ENCODE assay signal across 23 mouse cellular contexts in the genomic region with DNA sequence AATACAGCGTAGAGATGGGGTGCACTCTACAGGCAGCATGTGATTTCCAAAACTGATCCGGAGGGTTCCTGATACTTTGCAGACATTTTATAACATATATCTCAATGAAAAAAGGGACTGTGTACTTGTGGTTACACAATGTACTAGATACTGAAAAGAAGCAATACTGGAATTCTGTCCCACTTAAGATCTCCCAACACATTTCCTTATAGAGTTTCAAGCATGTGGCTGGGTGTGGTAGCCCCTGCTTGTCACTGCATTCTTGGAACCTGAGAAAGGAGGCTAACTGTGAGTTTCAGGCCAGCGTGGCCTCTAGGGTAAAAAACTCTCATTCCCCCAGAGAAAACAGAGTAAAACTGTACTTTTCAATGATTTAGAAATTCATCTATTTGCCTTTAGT. TPM values are rescaled to one million over a fixed set of nuclear protein-coding genes. Genes with fewer than 3 reads are reported as not detected.
DNase-seq lines count a peak whose midpoint lies in the region; ATAC-seq and TF ChIP-seq lines count a peak whose summit lies in the region.
"Had no signal": no experiment of that assay in that cellular context is flagged by ENCODE, and none has a peak within 500 bp of the region (broad histone marks: within the 10 kb centered on the region; RNA-seq: fewer than 3 reads in every experiment).

No protein-coding gene starts in this region.

- 85% methylated on average over 3 of the region's 3 CpGs for WGBS in heart, embryonic 10.5 days
- 76% methylated on average over 3 of the region's 3 CpGs for whole genome bisulfite sequencing in lung, embryonic 16.5 days
- WGBS in stomach, embryonic 16.5 days = 78% methylated on average over 3 of the region's 3 CpGs
- WGBS in stomach, postnatal 0 days = 71% methylated on average over 3 of the region's 3 CpGs

- no peak overlapping the region for H3K4me3 ChIP-seq in heart, embryonic 10.5 days
- H3K4me3 ChIP-seq in lung, embryonic 16.5 days (ENCODE audit: low read length) = no peak overlapping the region
- H3K4me3 ChIP-seq in stomach, embryonic 16.5 days (replicated peaks; ENCODE audit: low read length) = no peak overlapping the region
- H3K4me3 ChIP-seq in stomach, postnatal 0 days (ENCODE audit: low read depth, low read length) = no peak overlapping the region
- H3K4me3 ChIP-seq: embryonic facial prominence, embryonic 12.5 days; embryonic facial prominence, embryonic 15.5 days; heart, adult 2 months; heart, embryonic 13.5 days; hindbrain, embryonic 12.5 days; hindbrain, embryonic 15.5 days had no signal

- no peaks in the 10 kb centered on the region for H3K9me3 ChIP-seq in heart, embryonic 10.5 days
- no peaks in the 10 kb centered on the region for H3K9me3 ChIP-seq in lung, embryonic 16.5 days (ENCODE audit: control insufficient read depth, low read length)
- no peaks in the 10 kb centered on the region for H3K9me3 ChIP-seq in stomach, embryonic 16.5 days (replicated peaks; ENCODE audit: control insufficient read depth, low read length)
- no peaks in the 10 kb centered on the region for H3K9me3 ChIP-seq in stomach, postnatal 0 days (ENCODE audit: control insufficient read depth, low read length)
- H3K9me3 ChIP-seq: embryonic facial prominence, embryonic 12.5 days; embryonic facial prominence, embryonic 15.5 days; heart, embryonic 13.5 days; hindbrain, embryonic 12.5 days; hindbrain, embryonic 15.5 days had no signal

- no peak for TF ChIP-seq EP300 in stomach, postnatal 0 days (optimal IDR thresholded peaks at IDR 0.05)

- ATAC-seq in lung, embryonic 16.5 days (ENCODE audit: low read depth) = peak; percentile 51
- no peak for ATAC-seq in stomach, embryonic 16.5 days (ENCODE audit: insufficient read depth, low FRiP score)
- ATAC-seq in stomach, postnatal 0 days (ENCODE audit: low FRiP score, low TSS enrichment) = no peak
- ATAC-seq: CD4-positive, CD25-positive, alpha-beta regulatory T cell, adult 4 months; forebrain, embryonic 14.5 days; forebrain, postnatal 0 days had no signal

- H3K27me3 ChIP-seq in heart, embryonic 10.5 days (ENCODE audit: insufficient read depth, poor library complexity, severe bottlenecking) = no peaks in the 10 kb centered on the region
- no peaks in the 10 kb centered on the region for H3K27me3 ChIP-seq in lung, embryonic 16.5 days (ENCODE audit: control insufficient read depth, insufficient read depth, low read depth, low read length)
- no peaks in the 10 kb centered on the region for H3K27me3 ChIP-seq in stomach, embryonic 16.5 days (ENCODE audit: control insufficient read depth, insufficient read depth, low read length)
- no peaks in the 10 kb centered on the region for H3K27me3 ChIP-seq in stomach, postnatal 0 days (ENCODE audit: control insufficient read depth, insufficient read depth, low read length)
- H3K27me3 ChIP-seq: embryonic facial prominence, embryonic 12.5 days; embryonic facial prominence, embryonic 15.5 days; heart, embryonic 13.5 days; hindbrain, embryonic 12.5 days; hindbrain, embryonic 15.5 days had no signal

- H3K27ac ChIP-seq in heart, embryonic 10.5 days = 0 out of 2 replicates have a peak overlapping the region, but pooled peaks have one; percentile 30
- peak overlapping the region; percentile 9; the same call in 1 of the 2 replicates for H3K27ac ChIP-seq in lung, embryonic 16.5 days (ENCODE audit: low read length)
- peak overlapping the region; percentile 9; the same call in 1 of the 2 replicates for H3K27ac ChIP-seq in stomach, embryonic 16.5 days (ENCODE audit: low read length)
- H3K27ac ChIP-seq in stomach, postnatal 0 days (replicated peaks) = no peak overlapping the region
- H3K27ac ChIP-seq: embryonic facial prominence, embryonic 12.5 days; embryonic facial prominence, embryonic 15.5 days; heart, adult 2 months; heart, embryonic 13.5 days; hindbrain, embryonic 12.5 days; hindbrain, embryonic 15.5 days had no signal

- no peaks in the 10 kb centered on the region for H3K36me3 ChIP-seq in heart, embryonic 10.5 days
- no peaks in the 10 kb centered on the region for H3K36me3 ChIP-seq in lung, embryonic 16.5 days (ENCODE audit: control insufficient read depth, insufficient read depth, low read length)
- H3K36me3 ChIP-seq in stomach, embryonic 16.5 days (ENCODE audit: control insufficient read depth, insufficient read depth, low read length) = no peaks in the 10 kb centered on the region
- no peaks in the 10 kb centered on the region for H3K36me3 ChIP-seq in stomach, postnatal 0 days (ENCODE audit: control insufficient read depth, insufficient read depth, low read length)
- H3K36me3 ChIP-seq: embryonic facial prominence, embryonic 12.5 days; embryonic facial prominence, embryonic 15.5 days; heart, embryonic 13.5 days; hindbrain, embryonic 12.5 days; hindbrain, embryonic 15.5 days had no signal

- H3K4me1 ChIP-seq in heart, embryonic 10.5 days = peaks cover 41% of the 10 kb centered on the region
- peaks cover 19% of the 10 kb centered on the region for H3K4me1 ChIP-seq in lung, embryonic 16.5 days (replicated peaks; ENCODE audit: control insufficient read depth, insufficient read depth, low read length)
- peaks cover 8% of the 10 kb centered on the region; the same call in 1 of the 2 replicates for H3K4me1 ChIP-seq in stomach, embryonic 16.5 days (ENCODE audit: control insufficient read depth, insufficient read depth, low read length)
- no peaks in the 10 kb centered on the region for H3K4me1 ChIP-seq in stomach, postnatal 0 days (replicated peaks; ENCODE audit: control insufficient read depth, insufficient read depth)
- H3K4me1 ChIP-seq: embryonic facial prominence, embryonic 15.5 days had no signal

- TF ChIP-seq CTCF in stomach, postnatal 0 days (IDR thresholded peaks at IDR 0.05; ENCODE audit: low read depth) = no peak

- no peak overlapping the region for H3K4me2 ChIP-seq in lung, embryonic 16.5 days (ENCODE audit: low read depth, low read length)
- no peak overlapping the region for H3K4me2 ChIP-seq in stomach, embryonic 16.5 days (ENCODE audit: low read depth, low read length)
- no peak overlapping the region for H3K4me2 ChIP-seq in stomach, postnatal 0 days (replicated peaks; ENCODE audit: low read depth)
- H3K4me2 ChIP-seq: embryonic facial prominence, embryonic 12.5 days; embryonic facial prominence, embryonic 15.5 days; heart, embryonic 13.5 days; hindbrain, embryonic 12.5 days; hindbrain, embryonic 15.5 days had no signal

- H3K9ac ChIP-seq in lung, embryonic 16.5 days (ENCODE audit: low read length) = no peak overlapping the region
- no peak overlapping the region for H3K9ac ChIP-seq in stomach, embryonic 16.5 days (ENCODE audit: low read length)
- no peak overlapping the region for H3K9ac ChIP-seq in stomach, postnatal 0 days (ENCODE audit: low read length)
- H3K9ac ChIP-seq: embryonic facial prominence, embryonic 12.5 days; embryonic facial prominence, embryonic 15.5 days; forebrain, postnatal 0 days; heart, embryonic 13.5 days; hindbrain, embryonic 12.5 days; hindbrain, embryonic 15.5 days had no signal

- DNase-seq in heart, embryonic 10.5 days (ENCODE audit: low spot score) = no peak
- DNase-seq in heart, postnatal 4 days = no peak
- DNase-seq in lung, postnatal 25 days (ENCODE audit: low spot score) = no peak
- DNase-seq in stomach, postnatal 0 days (ENCODE audit: low spot score) = no peak
- DNase-seq: adrenal gland, adult 2 months; adrenal gland, postnatal 14 days; cerebellum, adult 11 months; cerebellum, adult 2 months; cerebellum, adult 9-11 months; cerebellum, postnatal 25 days; forebrain, postnatal 0 days; gastrocnemius, postnatal 36 days; heart, adult 2 months; heart, postnatal 14 days had no signal

RNA-seq across cellular contexts. Expression of gene Tiparp, which starts 34.5 kb away (rescaled TPM):
- 36.3 and 51.3 TPM in 2 replicates for polyA plus RNA-seq in heart, embryonic 10.5 days (2016; fragmentation: Nextera tagmentation; extraction: Ambion mirVana)
- total RNA-seq in heart, postnatal 4 days (2021) = 10 to 100 TPM; 11.8 to 14.2 TPM
- polyA plus RNA-seq in lung, embryonic 16.5 days (2015; fragmentation: Nextera tagmentation; extraction: Ambion mirVana) = 42.2 and 42.3 TPM in 2 replicates
- polyA plus RNA-seq in stomach, embryonic 16.5 days (2015; fragmentation: Nextera tagmentation; extraction: Ambion mirVana) = 38.0 and 38.6 TPM in 2 replicates
- polyA plus RNA-seq in stomach, postnatal 0 days (2015; fragmentation: Nextera tagmentation; extraction: Ambion mirVana) = 19.8 and 20.2 TPM in 2 replicates
